Mouse (Mus musculus) cerebellum, adult 9-10 months (tissue): Measurements from ENCODE around the gene Ndufv2.
"Not testable (repeated sequence)": the region's sequence is repeated elsewhere in the genome, so short reads cannot be mapped to it uniquely, and the experiment has no call there.

Source experiments
- DNase-seq: peaks from one replicate; pipeline ENCODE4 v3.0.0; 2022

Gene Ndufv2

GRCm38 (mm10) chr17:66084486-66084885 lies 16.9 kb downstream of the Ndufv2 start:
- DNase-seq, result no peak

- no peak for DNase-seq
Observed at GRCm38 (mm10) chr17:66077437-66077850, 23.9 kb downstream of the Ndufv2 start.

GRCm38 (mm10) chr17:66076934-66077333 lies 24.4 kb downstream of the Ndufv2 start, which contains the start of gene Ankrd12:
Ankrd12 (minus strand) TSS chr17:66077089.
- DNase-seq, result peak; percentile 95

GRCm38 (mm10) chr17:66076174-66076927 lies 25.0 kb downstream of the Ndufv2 start:
- DNase-seq, result peak; percentile 55

- DNase-seq, result no peak
Observed at GRCm38 (mm10) chr17:66075827-66076173, 25.6 kb downstream of the Ndufv2 start.

- DNase-seq, result no peak
Observed at GRCm38 (mm10) chr17:66073971-66074370, 27.4 kb downstream of the Ndufv2 start.

GRCm38 (mm10) chr17:66069036-66069435 lies 32.3 kb downstream of the Ndufv2 start:
- DNase-seq, result not testable (repeated sequence)

- no peak for DNase-seq
Observed at GRCm38 (mm10) chr17:66065115-66065514, 36.2 kb downstream of the Ndufv2 start.

- no peak for DNase-seq
Observed at GRCm38 (mm10) chr17:66061241-66061938, 40.0 kb downstream of the Ndufv2 start.

GRCm38 (mm10) chr17:66058160-66058559 lies 43.2 kb downstream of the Ndufv2 start:
- DNase-seq, result no peak

GRCm38 (mm10) chr17:66057145-66057544 lies 44.2 kb downstream of the Ndufv2 start:
- no peak for DNase-seq

- DNase-seq, result no peak
Observed at GRCm38 (mm10) chr17:66053349-66053748, 48.0 kb downstream of the Ndufv2 start.

- DNase-seq, result no peak
Observed at GRCm38 (mm10) chr17:66048795-66049194, 52.6 kb downstream of the Ndufv2 start.

- no peak for DNase-seq
Observed at GRCm38 (mm10) chr17:66048199-66048598, 53.2 kb downstream of the Ndufv2 start.

- DNase-seq, result not testable (repeated sequence)
Observed at GRCm38 (mm10) chr17:66043679-66044078, 57.7 kb downstream of the Ndufv2 start.

GRCm38 (mm10) chr17:66041020-66041419 lies 60.3 kb downstream of the Ndufv2 start:
- no peak for DNase-seq

GRCm38 (mm10) chr17:66033239-66033638 lies 68.1 kb downstream of the Ndufv2 start:
- DNase-seq, result no peak

- no peak for DNase-seq
Observed at GRCm38 (mm10) chr17:66031991-66032390, 69.4 kb downstream of the Ndufv2 start.
